Mouse (Mus musculus) small intestine, adult 2 months (tissue): ENCODE data around the gene Reln. TPM values are rescaled to one million over a fixed set of nuclear protein-coding genes. Genes with fewer than 3 reads are reported as not detected.

ENCODE experiments used
- H3K27ac ChIP-seq: fragments of 200-500 bp; 2 replicates; pipeline ENCODE4 v1.5.1; 2012; ENCODE audit warnings: low read depth, low read length, control low read depth, inconsistent platforms; ENCODE audit not compliant: insufficient read depth
- H3K27me3 ChIP-seq: fragments of 200-500 bp; 2 replicates; pipeline ENCODE4 v1.6.1; 2012; ENCODE audit warnings: mild to moderate bottlenecking, moderate library complexity, low read length, inconsistent platforms; ENCODE audit not compliant: control insufficient read depth, insufficient read depth
- H3K36me3 ChIP-seq: fragments of 200-500 bp; 2 replicates; pipeline ENCODE4 v1.6.1; 2012; ENCODE audit warnings: mild to moderate bottlenecking, low read length, control low read depth, inconsistent platforms; ENCODE audit not compliant: control insufficient read depth, insufficient read depth
- H3K4me1 ChIP-seq: fragments of 200-500 bp; 2 replicates; pipeline ENCODE4 v1.6.1; 2012; ENCODE audit warnings: low read length, inconsistent platforms, mixed read lengths; ENCODE audit not compliant: control insufficient read depth, insufficient read depth, insufficient read length
- H3K4me3 ChIP-seq: fragments of 200-500 bp; 2 replicates; pipeline ENCODE4 v1.5.1; 2012; ENCODE audit warnings: low read depth, mild to moderate bottlenecking, control low read depth, inconsistent platforms, low read length, moderate library complexity
- CTCF ChIP-seq: fragments of 200-500 bp; IDR thresholded peaks from 2 replicates; pipeline ENCODE4 v1.5.1; 2012; ENCODE audit warnings: low read depth, mild to moderate bottlenecking, control low read depth, inconsistent platforms, low read length, moderate library complexity, mixed read lengths; ENCODE audit not compliant: insufficient replicate concordance, insufficient read length; ENCODE audit errors: extremely low read depth
- POLR2A ChIP-seq: fragments of 200-500 bp; IDR thresholded peaks from 2 replicates; pipeline ENCODE4 v1.6.1; 2012; ENCODE audit warnings: low read depth, mild to moderate bottlenecking, control low read depth, inconsistent platforms, low read length, moderate library complexity
- WGBS: fragments of 180-500 bp; shearing (Covaris S2); methylation state at CpG from one replicate; pipeline ENCODE4 v1.1.7; 2018; 5-methylcytosine and 5-hydroxymethylcytosine counted together
- polyA plus RNA-seq: library from polyadenylated mRNA; depleted of rRNA; stranded (reverse); fragments of >200 nt; gene quantifications from 2 replicates; pipeline ENCODE4 v1.2.3, GENCODE M21; 2012

The Reln gene
- polyA plus RNA-seq, 1 experiment: 15.3 TPM

GRCm38 (mm10) chr5:21947610-21948381, 396.7 kb downstream of the Reln start:
- H3K27ac ChIP-seq: no peak overlapping the region

GRCm38 (mm10) chr5:21944579-21944978, 399.9 kb downstream of the Reln start:
- H3K36me3 ChIP-seq: no peaks in the 10 kb centered on the region
- no peaks in the 10 kb centered on the region for H3K27me3 ChIP-seq
- WGBS: 86% methylated on average over 1 of the region's 1 CpGs
- H3K4me1 ChIP-seq: no peaks in the 10 kb centered on the region
- no peak overlapping the region for H3K4me3 ChIP-seq
- TF ChIP-seq POLR2A: no peak
- no peak for TF ChIP-seq CTCF
- H3K27ac ChIP-seq: no peak overlapping the region

More at GRCm38 (mm10) chr5:21947610-21948381, 396.7 kb downstream of the Reln start:
- TF ChIP-seq CTCF: no peak
- no peak for TF ChIP-seq POLR2A
- Histone ChIP-seq H3K27me3 (no peaks in the 10 kb centered on the region), H3K4me3 (no peak overlapping the region), H3K36me3 (no peaks in the 10 kb centered on the region), H3K4me1 (no peaks in the 10 kb centered on the region)
- 76% methylated on average over 9 of the region's 9 CpGs for WGBS

- no peak for TF ChIP-seq POLR2A
- no peak for TF ChIP-seq CTCF
- WGBS: 74% methylated on average over 9 of the region's 9 CpGs
- Histone ChIP-seq H3K4me1 (no peaks in the 10 kb centered on the region), H3K27ac (no peak overlapping the region), H3K36me3 (no peaks in the 10 kb centered on the region), H3K4me3 (no peak overlapping the region), H3K27me3 (no peaks in the 10 kb centered on the region)
These were observed 405.1 kb downstream of the Reln start for GRCm38 (mm10) chr5:21939405-21939804.

GRCm38 (mm10) chr5:21938138-21938537, 406.4 kb downstream of the Reln start:
- Histone ChIP-seq H3K36me3 (no peaks in the 10 kb centered on the region), H3K27ac (no peak overlapping the region), H3K27me3 (no peaks in the 10 kb centered on the region), H3K4me3 (no peak overlapping the region), H3K4me1 (no peaks in the 10 kb centered on the region)
- WGBS: 40% methylated on average over 5 of the region's 5 CpGs
- no peak for TF ChIP-seq POLR2A
- no peak for TF ChIP-seq CTCF

GRCm38 (mm10) chr5:21936627-21937026, 407.9 kb downstream of the Reln start:
- H3K27ac ChIP-seq: no peak overlapping the region
- H3K4me3 ChIP-seq: no peak overlapping the region
- H3K27me3 ChIP-seq: no peaks in the 10 kb centered on the region
- no peaks in the 10 kb centered on the region for H3K36me3 ChIP-seq
- TF ChIP-seq POLR2A: no peak
- TF ChIP-seq CTCF: no peak
- 53% methylated on average over 2 of the region's 2 CpGs for WGBS
- no peaks in the 10 kb centered on the region for H3K4me1 ChIP-seq

- Histone ChIP-seq H3K27me3 (no peaks in the 10 kb centered on the region), H3K4me3 (no peak overlapping the region), H3K36me3 (no peaks in the 10 kb centered on the region), H3K27ac (no peak overlapping the region), H3K4me1 (no peaks in the 10 kb centered on the region)
- 38% methylated on average over 5 of the region's 5 CpGs for WGBS
- TF ChIP-seq CTCF (no peak), POLR2A (no peak)
These were observed 408.4 kb downstream of the Reln start for GRCm38 (mm10) chr5:21936096-21936495.

- 85% methylated on average over 13 of the region's 13 CpGs for WGBS
- Histone ChIP-seq H3K4me1 (no peaks in the 10 kb centered on the region), H3K36me3 (no peaks in the 10 kb centered on the region), H3K27ac (no peak overlapping the region), H3K27me3 (no peaks in the 10 kb centered on the region), H3K4me3 (no peak overlapping the region)
- no peak for TF ChIP-seq CTCF
- no peak for TF ChIP-seq POLR2A
These were observed 409.6 kb downstream of the Reln start for GRCm38 (mm10) chr5:21934811-21935396.
